Comparison of ENCODE assay signal across 8 mouse cellular contexts in genomic region chr1:21218489-21218919, GRCm38 (mm10). TPM values are rescaled to one million over a fixed set of nuclear protein-coding genes. Genes with fewer than 3 reads are reported as not detected.
DNase-seq lines count a peak whose midpoint lies in the region; ATAC-seq and TF ChIP-seq lines count a peak whose summit lies in the region.

Tmem14a (plus strand) TSS chr1:21218575.

- no peaks in the 10 kb centered on the region for H3K27me3 ChIP-seq in C2C12 (ENCODE audit: control insufficient read depth, insufficient read depth, insufficient read length)
- no peaks in the 10 kb centered on the region for H3K27me3 ChIP-seq in erythroblast, embryonic 14.5 days (ENCODE audit: control insufficient read depth)
- H3K27me3 ChIP-seq in heart, embryonic 12.5 days (replicated peaks), result 0 out of 2 replicates have a peak, but pooled peaks cover 6% of the 10 kb centered on the region
- H3K27me3 ChIP-seq in kidney, postnatal 0 days (ENCODE audit: insufficient read depth, low read length), result no peaks in the 10 kb centered on the region
- no peaks in the 10 kb centered on the region for H3K27me3 ChIP-seq in liver, embryonic 11.5 days (replicated peaks; ENCODE audit: control insufficient read depth, insufficient read depth, low read length)
- no peaks in the 10 kb centered on the region for H3K27me3 ChIP-seq in stomach, embryonic 14.5 days (ENCODE audit: control insufficient read depth, insufficient read depth, low read length)

- 0 out of 2 replicates have a peak, but pooled peaks have one; percentile 31 for TF ChIP-seq POLR2A in brain, embryonic 14.5 days (IDR thresholded peaks at IDR 0.05; ENCODE audit: borderline replicate concordance, extremely low read depth, insufficient read depth, insufficient read length, poor library complexity, severe bottlenecking)

- no peak within 1 kb of the TSS for H3K27ac ChIP-seq in heart, embryonic 12.5 days (ENCODE audit: poor library complexity, severe bottlenecking)
- H3K27ac ChIP-seq in kidney, postnatal 0 days, result peak within 1 kb of the TSS; percentile 67
- H3K27ac ChIP-seq in liver, embryonic 11.5 days (ENCODE audit: low read depth, low read length), result peak within 1 kb of the TSS; percentile 61; the same call in 1 of the 2 replicates
- H3K27ac ChIP-seq in stomach, embryonic 14.5 days (ENCODE audit: low read length), result peak within 1 kb of the TSS; percentile 5; the same call in 1 of the 2 replicates

- peak; percentile 85 for TF ChIP-seq CTCF in C2C12 (IDR thresholded peaks at IDR 0.05; ENCODE audit: control insufficient read depth, insufficient read depth, insufficient read length)
- TF ChIP-seq CTCF in brain, embryonic 14.5 days (IDR thresholded peaks at IDR 0.05; ENCODE audit: borderline replicate concordance, extremely low read depth, insufficient read depth, insufficient read length), result peak; percentile 91
- TF ChIP-seq CTCF in kidney, postnatal 0 days (IDR thresholded peaks at IDR 0.05; ENCODE audit: low read depth), result peak; percentile 98

- H3K4me1 ChIP-seq in erythroblast, embryonic 14.5 days (ENCODE audit: control insufficient read depth), result peaks cover 12% of the 10 kb centered on the region
- peaks cover 5% of the 10 kb centered on the region; the same call in 1 of the 2 replicates for H3K4me1 ChIP-seq in heart, embryonic 12.5 days (replicated peaks)
- H3K4me1 ChIP-seq in kidney, postnatal 0 days (replicated peaks; ENCODE audit: insufficient read depth, low read length), result no peaks in the 10 kb centered on the region; the same call in 1 of the 2 replicates
- H3K4me1 ChIP-seq in liver, embryonic 11.5 days (replicated peaks; ENCODE audit: control insufficient read depth, insufficient read depth, low read length), result no peaks in the 10 kb centered on the region
- H3K4me1 ChIP-seq in stomach, embryonic 14.5 days (ENCODE audit: control insufficient read depth, insufficient read depth, low read length), result no peaks in the 10 kb centered on the region

- H3K79me2 ChIP-seq in C2C12 (ENCODE audit: control insufficient read depth, insufficient read depth), result no peaks in the 10 kb centered on the region

- H3K4me3 ChIP-seq in C2C12 (ENCODE audit: insufficient read depth, poor library complexity, severe bottlenecking), result peak within 1 kb of the TSS; percentile 23
- H3K4me3 ChIP-seq in erythroblast, embryonic 14.5 days (replicated peaks), result peak within 1 kb of the TSS; percentile 75
- peak within 1 kb of the TSS; percentile 64 for H3K4me3 ChIP-seq in heart, embryonic 12.5 days
- peak within 1 kb of the TSS; percentile 59 for H3K4me3 ChIP-seq in kidney, postnatal 0 days (replicated peaks; ENCODE audit: low read depth, low read length)
- H3K4me3 ChIP-seq in liver, embryonic 11.5 days (ENCODE audit: low read depth, low read length), result peak within 1 kb of the TSS; percentile 68
- H3K4me3 ChIP-seq in stomach, embryonic 14.5 days (ENCODE audit: low read depth, low read length), result peak within 1 kb of the TSS; percentile 43

- H3K36me3 ChIP-seq in C2C12 (ENCODE audit: control insufficient read depth, insufficient read depth), result no peaks in the 10 kb centered on the region
- H3K36me3 ChIP-seq in erythroblast, embryonic 14.5 days (ENCODE audit: control insufficient read depth), result no peaks in the 10 kb centered on the region
- H3K36me3 ChIP-seq in heart, embryonic 12.5 days, result no peaks in the 10 kb centered on the region
- H3K36me3 ChIP-seq in kidney, postnatal 0 days (ENCODE audit: insufficient read depth, low read length), result no peaks in the 10 kb centered on the region
- no peaks in the 10 kb centered on the region for H3K36me3 ChIP-seq in liver, embryonic 11.5 days (ENCODE audit: control insufficient read depth, insufficient read depth, low read length)
- no peaks in the 10 kb centered on the region for H3K36me3 ChIP-seq in stomach, embryonic 14.5 days (ENCODE audit: control insufficient read depth, insufficient read depth, low read length)

- H3K4me2 ChIP-seq in heart, embryonic 12.5 days, result peak within 1 kb of the TSS; percentile 78
- peak within 1 kb of the TSS; percentile 81 for H3K4me2 ChIP-seq in kidney, postnatal 0 days (ENCODE audit: low read length)
- H3K4me2 ChIP-seq in liver, embryonic 11.5 days, result peak within 1 kb of the TSS; percentile 76
- H3K4me2 ChIP-seq in stomach, embryonic 14.5 days (replicated peaks; ENCODE audit: low read depth, low read length), result peak within 1 kb of the TSS; percentile 49

- no peaks in the 10 kb centered on the region for H3K9me3 ChIP-seq in erythroblast, embryonic 14.5 days (ENCODE audit: control insufficient read depth, low read length)
- no peaks in the 10 kb centered on the region for H3K9me3 ChIP-seq in heart, embryonic 12.5 days (replicated peaks)
- H3K9me3 ChIP-seq in kidney, postnatal 0 days (replicated peaks; ENCODE audit: low read length), result no peaks in the 10 kb centered on the region
- H3K9me3 ChIP-seq in liver, embryonic 11.5 days (ENCODE audit: control insufficient read depth, low read length), result no peaks in the 10 kb centered on the region
- no peaks in the 10 kb centered on the region for H3K9me3 ChIP-seq in stomach, embryonic 14.5 days (ENCODE audit: control insufficient read depth, low read depth, low read length)

- H3K9ac ChIP-seq in heart, embryonic 12.5 days, result peak within 1 kb of the TSS; percentile 76
- peak within 1 kb of the TSS; percentile 76 for H3K9ac ChIP-seq in kidney, postnatal 0 days (ENCODE audit: low read depth, low read length)
- H3K9ac ChIP-seq in liver, embryonic 11.5 days (ENCODE audit: low read depth, low read length), result peak within 1 kb of the TSS; percentile 86
- H3K9ac ChIP-seq in stomach, embryonic 14.5 days (replicated peaks; ENCODE audit: low read depth, low read length), result peak within 1 kb of the TSS; percentile 31

- ATAC-seq in heart, embryonic 12.5 days (ENCODE audit: insufficient number of reproducible peaks, low FRiP score), result peak; percentile 88
- peak; percentile 88 for ATAC-seq in kidney, postnatal 0 days (replicated peaks; ENCODE audit: low FRiP score, low read depth)
- ATAC-seq in liver, embryonic 11.5 days (replicated peaks; ENCODE audit: low FRiP score), result peak; percentile 90
- peak; percentile 84 for ATAC-seq in stomach, embryonic 14.5 days (ENCODE audit: insufficient number of reproducible peaks, insufficient read depth, low FRiP score, low read depth)

- H3K79me3 ChIP-seq in C2C12 (ENCODE audit: low read depth), result no peaks in the 10 kb centered on the region

- under 1% methylated on average over 17 of the region's 17 CpGs for whole genome bisulfite sequencing in heart, embryonic 12.5 days
- 2% methylated on average over 17 of the region's 17 CpGs for WGBS in kidney, postnatal 0 days
- under 1% methylated on average over 17 of the region's 17 CpGs for WGBS in liver, embryonic 11.5 days
- whole genome bisulfite sequencing in stomach, embryonic 14.5 days, result under 1% methylated on average over 17 of the region's 17 CpGs

- DNase-seq in brain, embryonic 14.5 days (ENCODE audit: low read depth), result peak; percentile 94
- peak; percentile 89 for DNase-seq in kidney, postnatal 0 days (ENCODE audit: low spot score)
- DNase-seq in liver, embryonic 11.5 days (ENCODE audit: low spot score), result peak; percentile 85
- peak; percentile 96 for DNase-seq in naive thymus-derived CD4-positive, alpha-beta T cell, adult 2 months (ENCODE audit: low read depth)

- peak within 1 kb of the TSS; percentile 79 for H3ac ChIP-seq in C2C12 (ENCODE audit: control insufficient read depth, insufficient read length, low read depth)

TF ChIP-seq in C2C12, 6 proteins besides CTCF, POLR2A, EP300 and RAD21:
- TF ChIP-seq USF1 (IDR thresholded peaks at IDR 0.05; ENCODE audit: low read depth) (no peak), FOSL1 (IDR thresholded peaks at IDR 0.05; ENCODE audit: insufficient read depth, low read length, poor library complexity, severe bottlenecking) (no peak)
TF ChIP-seq in C2C12: peak in this region for 0.

RNA-seq across cellular contexts. Expression of gene Tmem14a, which starts in this region (rescaled TPM):
- polyA plus RNA-seq in C2C12 (2012; fragmentation: generic; extraction: Trizol), result 0.87 TPM
- polyA plus RNA-seq in brain, embryonic 14.5 days (2012; rRNA removed), result 11.3 and 14.9 TPM in 2 replicates
- polyA plus RNA-seq in erythroblast, embryonic 14.5 days (2012), result 0.06 TPM in 1 of 2 replicates, not detected in the other
- 10.3 and 12.0 TPM in 2 replicates for polyA plus RNA-seq in heart, embryonic 12.5 days (2016; fragmentation: Nextera tagmentation; extraction: Ambion mirVana)
- 13.8 and 14.1 TPM in 2 replicates for polyA plus RNA-seq in kidney, postnatal 0 days (2015; fragmentation: Nextera tagmentation; extraction: Ambion mirVana)
- polyA plus RNA-seq in liver, embryonic 11.5 days (2014; fragmentation: Nextera tagmentation; extraction: Ambion mirVana), result 6.8 and 8.0 TPM in 2 replicates
- polyA plus RNA-seq in stomach, embryonic 14.5 days (2014; fragmentation: Nextera tagmentation; extraction: Ambion mirVana), result 12.8 and 15.2 TPM in 2 replicates

Comparison
In these comparisons a context has a peak if more than half of its experiments do, and no peak if none do; other contexts are left out.
1. H3K4me3 ChIP-seq: peak in every context shown above with its lines; median percentile 75 in erythroblast, embryonic 14.5 days; 68 in liver, embryonic 11.5 days; 64 in heart, embryonic 12.5 days; 59 in kidney, postnatal 0 days; 43 in stomach, embryonic 14.5 days; 23 in C2C12.
2. H3K9ac ChIP-seq: peak in every context shown above with its lines; median percentile 86 in liver, embryonic 11.5 days; 76 in heart, embryonic 12.5 days; 76 in kidney, postnatal 0 days; 31 in stomach, embryonic 14.5 days.